Mouse (Mus musculus) kidney, embryonic 15.5 days (tissue): ENCODE data around the gene Mfap3. TPM values are rescaled to one million over a fixed set of nuclear protein-coding genes. Genes with fewer than 3 reads are reported as not detected.

Source experiments
- ATAC-seq: fragments of 200-750 bp; cut with Nextera tagmentation; replicated peaks from 2 replicates; pipeline ENCODE4 v1.8.0; 2017; ENCODE audit warnings: moderate TSS enrichment; ENCODE audit not compliant: low FRiP score
- H3K27ac ChIP-seq: fragments of 300-500 bp; sonication (generic); 2 replicates; pipeline ENCODE4 v1.5.1; 2015; ENCODE audit warnings: mild to moderate bottlenecking, inconsistent platforms
- H3K27me3 ChIP-seq: fragments of 300-500 bp; sonication (generic); 2 replicates; pipeline ENCODE4 v1.6.1; 2015; ENCODE audit warnings: inconsistent platforms
- H3K36me3 ChIP-seq: fragments of 300-500 bp; sonication (generic); 2 replicates; pipeline ENCODE4 v1.6.1; 2015; ENCODE audit warnings: inconsistent platforms
- H3K4me1 ChIP-seq: fragments of 300-500 bp; sonication (generic); 2 replicates; pipeline ENCODE4 v1.6.1; 2015; ENCODE audit warnings: inconsistent platforms
- H3K4me2 ChIP-seq: fragments of 300-500 bp; sonication (generic); 2 replicates; pipeline ENCODE4 v1.6.1; 2015; ENCODE audit warnings: moderate library complexity, mild to moderate bottlenecking, inconsistent platforms
- H3K4me3 ChIP-seq: fragments of 300-500 bp; sonication (generic); replicated peaks from 2 replicates; pipeline ENCODE4 v1.5.1; 2015; ENCODE audit warnings: mild to moderate bottlenecking, inconsistent platforms
- H3K9ac ChIP-seq: fragments of 300-500 bp; sonication (generic); 2 replicates; pipeline ENCODE4 v1.6.1; 2015; ENCODE audit warnings: mild to moderate bottlenecking, inconsistent platforms
- H3K9me3 ChIP-seq: fragments of 300-500 bp; sonication (generic); replicated peaks from 2 replicates; pipeline ENCODE4 v1.6.1; 2016; ENCODE audit warnings: inconsistent platforms
- WGBS: fragments of 180-500 bp; shearing (Covaris S2); methylation state at CpG from one replicate; pipeline ENCODE4 v1.1.7; 2015; ENCODE audit warnings: mixed read lengths; 5-methylcytosine and 5-hydroxymethylcytosine counted together
- polyA plus RNA-seq: library from polyadenylated mRNA; unstranded; fragments of >200 nt; fragmentation: Nextera tagmentation; extraction: Ambion mirVana; gene quantifications from 2 replicates; pipeline ENCODE4 v1.2.1, GENCODE M21; 2015

The Mfap3 gene
- polyA plus RNA-seq: 46.6 and 50.0 TPM in 2 replicates

- Histone ChIP-seq H3K4me1 (peaks cover 16% of the 10 kb centered on the region; the same call in 1 of the 2 replicates), H3K4me2 (peak within 1 kb of the TSS; percentile 66), H3K36me3 (peaks cover 30% of the 10 kb centered on the region), H3K27ac (peak within 1 kb of the TSS; percentile 90), H3K9ac (peak within 1 kb of the TSS; percentile 87), H3K9me3 (no peaks in the 10 kb centered on the region), H3K27me3 (no peaks in the 10 kb centered on the region), H3K4me3 (peak within 1 kb of the TSS; percentile 98)
- ATAC-seq: peak; percentile 93
- WGBS: under 1% methylated on average over 59 of the region's 59 CpGs
Observed at GRCm38 (mm10) chr11:57518091-57518750, at the start of gene Mfap3, which contains the start of gene Fam114a2. Mfap3 (plus strand) TSS chr11:57518664. Fam114a2 (minus strand) TSS chr11:57518617.

DNA sequence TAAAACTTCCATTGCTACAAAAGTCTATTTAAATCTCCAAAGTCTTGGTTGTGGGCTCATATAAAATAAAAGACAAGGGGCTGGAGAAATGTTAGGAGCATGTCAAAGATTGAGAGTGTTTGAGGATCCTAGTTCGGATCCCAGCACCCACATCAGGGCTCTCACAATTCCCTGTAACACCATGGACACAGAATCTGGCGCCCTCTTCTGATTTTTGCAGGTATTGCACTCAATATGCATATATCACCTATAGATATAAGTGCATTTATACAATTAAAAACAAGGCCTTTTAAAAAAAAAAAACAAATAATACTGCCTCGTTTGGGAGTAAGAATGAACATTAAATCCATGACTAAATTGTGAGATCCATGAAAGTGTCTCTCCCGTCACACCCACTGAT is 49.8 kb upstream of the Mfap3 start:
- Histone ChIP-seq H3K4me1 (no peaks in the 10 kb centered on the region), H3K27me3 (no peaks in the 10 kb centered on the region), H3K36me3 (no peaks in the 10 kb centered on the region), H3K27ac (no peak overlapping the region), H3K4me2 (no peak overlapping the region), H3K9me3 (no peaks in the 10 kb centered on the region), H3K4me3 (no peak overlapping the region), H3K9ac (no peak overlapping the region)
- WGBS: 80% methylated on average over 4 of the region's 4 CpGs
- ATAC-seq: no peak

GRCm38 (mm10) chr11:57470056-57470455 is 48.4 kb upstream of the Mfap3 start:
- Histone ChIP-seq H3K27ac (no peak overlapping the region), H3K9ac (no peak overlapping the region), H3K4me2 (no peak overlapping the region), H3K27me3 (no peaks in the 10 kb centered on the region), H3K36me3 (no peaks in the 10 kb centered on the region), H3K9me3 (no peaks in the 10 kb centered on the region), H3K4me1 (no peaks in the 10 kb centered on the region), H3K4me3 (no peak overlapping the region)
- ATAC-seq: no peak
- 59% methylated on average over 6 of the region's 6 CpGs for WGBS

DNA sequence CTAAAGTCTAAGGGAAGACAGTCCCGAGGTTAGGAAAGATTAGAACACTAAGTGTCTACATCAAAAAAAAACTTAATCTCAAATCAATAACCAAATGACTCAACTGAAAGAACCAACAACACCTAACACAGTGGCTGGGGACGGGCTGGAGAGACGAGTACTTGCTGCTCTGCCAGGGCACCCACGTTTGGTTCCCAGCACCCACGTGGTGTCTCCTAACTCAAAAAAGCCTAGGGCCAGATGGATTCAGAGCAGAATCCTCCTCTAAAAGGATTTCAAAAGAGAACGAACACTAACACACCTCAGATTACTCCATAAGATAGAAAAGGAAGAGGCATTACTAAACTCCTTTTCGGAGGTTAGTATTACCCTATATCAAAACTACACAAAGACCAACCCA is 47.5 kb upstream of the Mfap3 start:
- no peaks in the 10 kb centered on the region for H3K27me3 ChIP-seq
- H3K9ac ChIP-seq: no peak overlapping the region
- no peak overlapping the region for H3K4me2 ChIP-seq
- H3K36me3 ChIP-seq: no peaks in the 10 kb centered on the region
- WGBS: 87% methylated on average over 7 of the region's 7 CpGs
- no peak overlapping the region for H3K27ac ChIP-seq
- ATAC-seq: no peak
- no peak overlapping the region for H3K4me3 ChIP-seq
- no peaks in the 10 kb centered on the region for H3K4me1 ChIP-seq
- H3K9me3 ChIP-seq: no peaks in the 10 kb centered on the region

GRCm38 (mm10) chr11:57474296-57474941 is 44.0 kb upstream of the Mfap3 start:
- H3K4me1 ChIP-seq: no peaks in the 10 kb centered on the region
- no peak overlapping the region for H3K27ac ChIP-seq
- H3K36me3 ChIP-seq: peaks cover 7% of the 10 kb centered on the region; the same call in 1 of the 2 replicates
- no peaks in the 10 kb centered on the region for H3K27me3 ChIP-seq
- no peak for ATAC-seq
- H3K4me2 ChIP-seq: no peak overlapping the region
- no peak overlapping the region for H3K4me3 ChIP-seq
- no peaks in the 10 kb centered on the region for H3K9me3 ChIP-seq
- no peak overlapping the region for H3K9ac ChIP-seq
- 66% methylated on average over 6 of the region's 6 CpGs for WGBS

GRCm38 (mm10) chr11:57475119-57475518 is 43.3 kb upstream of the Mfap3 start:
- Histone ChIP-seq H3K4me3 (no peak overlapping the region), H3K9me3 (no peaks in the 10 kb centered on the region), H3K4me2 (no peak overlapping the region), H3K36me3 (peaks cover 7% of the 10 kb centered on the region), H3K27me3 (no peaks in the 10 kb centered on the region), H3K27ac (no peak overlapping the region), H3K4me1 (no peaks in the 10 kb centered on the region), H3K9ac (no peak overlapping the region)
- no peak for ATAC-seq
- 58% methylated on average over 6 of the region's 6 CpGs for WGBS

DNA sequence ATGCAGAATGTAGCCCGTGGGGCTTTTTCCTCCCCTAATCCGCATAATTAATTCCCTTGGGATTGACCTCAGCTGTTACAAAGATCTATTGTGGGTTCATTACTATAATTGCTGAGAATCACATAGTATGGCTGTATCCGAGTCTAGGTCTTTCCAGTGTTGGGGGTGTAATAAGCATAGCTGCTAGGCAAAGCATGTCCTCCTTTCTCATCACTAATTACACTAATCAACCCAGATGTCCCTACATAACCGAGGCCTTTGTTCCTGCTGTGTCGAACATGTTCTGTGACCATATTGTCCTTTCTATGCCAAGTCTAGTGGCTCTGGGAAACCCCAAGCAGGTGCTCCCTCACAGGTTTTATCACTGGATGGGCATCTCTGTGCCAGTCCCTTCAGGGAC is 40.4 kb upstream of the Mfap3 start:
- H3K9me3 ChIP-seq: no peaks in the 10 kb centered on the region
- H3K27ac ChIP-seq: no peak overlapping the region
- peaks cover 32% of the 10 kb centered on the region for H3K36me3 ChIP-seq
- ATAC-seq: no peak
- no peak overlapping the region for H3K9ac ChIP-seq
- H3K4me2 ChIP-seq: no peak overlapping the region
- no peak overlapping the region for H3K4me3 ChIP-seq
- no peaks in the 10 kb centered on the region for H3K27me3 ChIP-seq
- 90% methylated on average over 5 of the region's 5 CpGs for WGBS
- H3K4me1 ChIP-seq: no peaks in the 10 kb centered on the region

DNA sequence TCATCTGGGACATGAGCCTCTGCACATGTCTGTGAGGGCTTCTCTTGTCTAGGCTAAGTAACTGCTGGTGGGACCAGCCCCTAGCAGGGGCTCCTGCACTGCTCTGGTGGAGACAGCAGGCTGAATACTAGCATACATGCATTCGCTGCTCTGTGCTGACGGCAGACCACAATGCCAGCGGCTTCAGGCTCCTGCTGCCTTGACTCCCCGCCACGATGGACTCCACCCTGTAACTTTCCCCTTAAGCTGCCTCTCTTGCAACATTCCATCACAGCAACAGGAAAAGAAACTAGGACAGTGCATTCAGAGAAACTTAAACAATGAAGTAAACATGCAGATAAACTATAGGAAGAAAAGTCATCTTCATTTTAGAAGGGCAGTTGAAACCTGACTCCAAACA is 30.0 kb upstream of the Mfap3 start:
- WGBS: 83% methylated on average over 5 of the region's 5 CpGs
- ATAC-seq: no peak
- H3K36me3 ChIP-seq: peaks cover 85% of the 10 kb centered on the region

GRCm38 (mm10) chr11:57496462-57497039 is 21.9 kb upstream of the Mfap3 start:
- no peak overlapping the region for H3K4me3 ChIP-seq
- H3K4me2 ChIP-seq: no peak overlapping the region
- ATAC-seq: no peak
- no peaks in the 10 kb centered on the region for H3K9me3 ChIP-seq
- no peak overlapping the region for H3K9ac ChIP-seq
- WGBS: 71% methylated on average over 3 of the region's 3 CpGs
- H3K27ac ChIP-seq: no peak overlapping the region
- no peaks in the 10 kb centered on the region for H3K27me3 ChIP-seq
- H3K36me3 ChIP-seq: peaks cover 95% of the 10 kb centered on the region
- no peaks in the 10 kb centered on the region for H3K4me1 ChIP-seq

More for the DNA sequence above, 30.0 kb upstream of the Mfap3 start:
- Histone ChIP-seq H3K9ac (no peak overlapping the region), H3K9me3 (no peaks in the 10 kb centered on the region), H3K4me2 (no peak overlapping the region), H3K27ac (no peak overlapping the region), H3K27me3 (no peaks in the 10 kb centered on the region), H3K4me1 (no peaks in the 10 kb centered on the region), H3K4me3 (no peak overlapping the region)

GRCm38 (mm10) chr11:57497701-57498100 is 20.8 kb upstream of the Mfap3 start:
- Histone ChIP-seq H3K9me3 (no peaks in the 10 kb centered on the region), H3K9ac (no peak overlapping the region), H3K4me2 (no peak overlapping the region), H3K36me3 (peaks cover 87% of the 10 kb centered on the region), H3K27me3 (no peaks in the 10 kb centered on the region), H3K4me3 (no peak overlapping the region), H3K4me1 (no peaks in the 10 kb centered on the region), H3K27ac (no peak overlapping the region)
- ATAC-seq: no peak
- WGBS: 76% methylated on average over 3 of the region's 3 CpGs

- Histone ChIP-seq H3K27me3 (no peaks in the 10 kb centered on the region), H3K4me3 (no peak overlapping the region), H3K9me3 (no peaks in the 10 kb centered on the region), H3K4me2 (no peak overlapping the region), H3K36me3 (peaks cover 87% of the 10 kb centered on the region), H3K9ac (no peak overlapping the region), H3K4me1 (no peaks in the 10 kb centered on the region), H3K27ac (no peak overlapping the region)
- ATAC-seq: no peak
- 95% methylated on average over 5 of the region's 5 CpGs for WGBS
Observed at GRCm38 (mm10) chr11:57498215-57498614, 20.2 kb upstream of the Mfap3 start.

- Histone ChIP-seq H3K27me3 (no peaks in the 10 kb centered on the region), H3K9ac (no peak overlapping the region), H3K27ac (no peak overlapping the region), H3K36me3 (peaks cover 84% of the 10 kb centered on the region), H3K4me3 (no peak overlapping the region), H3K4me1 (no peaks in the 10 kb centered on the region), H3K9me3 (no peaks in the 10 kb centered on the region), H3K4me2 (no peak overlapping the region)
- no peak for ATAC-seq
- WGBS: 93% methylated on average over 5 of the region's 5 CpGs
Observed at GRCm38 (mm10) chr11:57503155-57503554, 15.3 kb upstream of the Mfap3 start.
